9 mouse cellular contexts compared by ENCODE assay signal in genomic region chr13:32768104-32768503, GRCm38 (mm10). TPM values are rescaled to one million over a fixed set of nuclear protein-coding genes. Genes with fewer than 3 reads are reported as not detected.
DNase-seq lines count a peak whose midpoint lies in the region; ATAC-seq and TF ChIP-seq lines count a peak whose summit lies in the region.
"Had no signal": no experiment of that assay in that cellular context is flagged by ENCODE, and none has a peak within 500 bp of the region (broad histone marks: within the 10 kb centered on the region; RNA-seq: fewer than 3 reads in every experiment).

No protein-coding gene starts in this region.

- no peak for ATAC-seq in intestine, postnatal 0 days
- no peak for ATAC-seq in intestine, embryonic 15.5 days

- no peaks in the 10 kb centered on the region for H3K36me3 ChIP-seq in intestine, postnatal 0 days (ENCODE audit: control insufficient read depth, insufficient read depth)
- no peaks in the 10 kb centered on the region for H3K36me3 ChIP-seq in intestine, embryonic 15.5 days
- H3K36me3 ChIP-seq in E14TG2a.4 (ENCODE audit: insufficient read depth, low read length) = no peaks in the 10 kb centered on the region

- WGBS in intestine, postnatal 0 days = 16% methylated on average over 4 of the region's 4 CpGs
- 15% methylated on average over 4 of the region's 4 CpGs for WGBS in intestine, embryonic 15.5 days

- no peaks in the 10 kb centered on the region for H3K4me1 ChIP-seq in intestine, postnatal 0 days (replicated peaks; ENCODE audit: control insufficient read depth, insufficient read depth, low read length)
- no peaks in the 10 kb centered on the region for H3K4me1 ChIP-seq in intestine, embryonic 15.5 days (replicated peaks)
- H3K4me1 ChIP-seq in E14TG2a.4 (replicated peaks; ENCODE audit: low read depth, low read length) = peaks cover 24% of the 10 kb centered on the region

- H3K9ac ChIP-seq in intestine, postnatal 0 days (ENCODE audit: low read depth, low read length) = no peak overlapping the region
- no peak overlapping the region for H3K9ac ChIP-seq in intestine, embryonic 15.5 days

- peak; percentile 72 for TF ChIP-seq CTCF in intestine, postnatal 0 days (IDR thresholded peaks at IDR 0.05; ENCODE audit: low read depth)
- TF ChIP-seq CTCF in E14TG2a.4 (conservative IDR thresholded peaks at IDR 0.05; ENCODE audit: low read length) = peak; percentile 71

- no peak overlapping the region for H3K4me2 ChIP-seq in intestine, postnatal 0 days (replicated peaks; ENCODE audit: low read depth)
- no peak overlapping the region for H3K4me2 ChIP-seq in intestine, embryonic 15.5 days (replicated peaks)

- no peaks in the 10 kb centered on the region for H3K27me3 ChIP-seq in intestine, postnatal 0 days (replicated peaks; ENCODE audit: control insufficient read depth, insufficient read depth, low read length)
- H3K27me3 ChIP-seq in intestine, embryonic 15.5 days (replicated peaks) = no peaks in the 10 kb centered on the region
- H3K27me3 ChIP-seq in E14TG2a.4 (ENCODE audit: insufficient read depth, low read length) = no peaks in the 10 kb centered on the region

- DNase-seq in 3T3-L1 (ENCODE audit: low read depth, low spot score) (peak; percentile 68), MN1 (ENCODE audit: low spot score) (no peak)
- DNase-seq in cerebellum, postnatal 14 days = peak; percentile 50 to 51
- DNase-seq in left cerebral cortex, postnatal 14 days (ENCODE audit: low spot score in 2 of 2) = peak; percentile 47 to 68

- H3K27ac ChIP-seq in intestine, postnatal 0 days (ENCODE audit: low read depth, low read length) = no peak overlapping the region
- H3K27ac ChIP-seq in intestine, embryonic 15.5 days = no peak overlapping the region
- H3K27ac ChIP-seq: macrophage had no signal

- H3K9me3 ChIP-seq in intestine, postnatal 0 days (ENCODE audit: control insufficient read depth) = no peaks in the 10 kb centered on the region
- H3K9me3 ChIP-seq in intestine, embryonic 15.5 days = no peaks in the 10 kb centered on the region
- no peaks in the 10 kb centered on the region for H3K9me3 ChIP-seq in E14TG2a.4 (ENCODE audit: low read length)

- intact Hi-C loops in left cerebral cortex, postnatal 14 days (cut with DNase I) = no loop called here

- no peak overlapping the region for H3K4me3 ChIP-seq in intestine, postnatal 0 days (ENCODE audit: low read depth, low read length)
- H3K4me3 ChIP-seq in intestine, embryonic 15.5 days (replicated peaks) = no peak overlapping the region
- H3K4me3 ChIP-seq in E14TG2a.4 (replicated peaks; ENCODE audit: low read length) = no peak overlapping the region
- H3K4me3 ChIP-seq: erythroblast, embryonic 14.5 days had no signal

RNA-seq across cellular contexts. Expression of gene Mylk4, which starts 15.7 kb away (rescaled TPM):
- polyA plus RNA-seq in intestine, postnatal 0 days (2015; fragmentation: Nextera tagmentation; extraction: Ambion mirVana) = not detected in 2 replicates
- polyA plus RNA-seq in intestine, embryonic 15.5 days (2015; fragmentation: Nextera tagmentation; extraction: Ambion mirVana) = 0.08 TPM in 1 of 2 replicates, not detected in the other
- total RNA-seq in left cerebral cortex, postnatal 14 days (2021) = under 1 TPM; 0.32 to 0.33 TPM
- polyA plus RNA-seq: erythroblast, embryonic 14.5 days; macrophage had no signal

RNA-seq across cellular contexts. Expression of gene Wrnip1, which starts 33.7 kb away (rescaled TPM):
- 14.5 and 15.6 TPM in 2 replicates for polyA plus RNA-seq in intestine, postnatal 0 days (2015; fragmentation: Nextera tagmentation; extraction: Ambion mirVana)
- polyA plus RNA-seq in intestine, embryonic 15.5 days (2015; fragmentation: Nextera tagmentation; extraction: Ambion mirVana) = 24.8 and 26.2 TPM in 2 replicates
- total RNA-seq in left cerebral cortex, postnatal 14 days (2021) = 10 to 100 TPM; 56.4 to 60.6 TPM

RNA-seq across cellular contexts. Expression of gene D930007J09Rik, which starts 34.5 kb away (rescaled TPM):
- polyA plus RNA-seq in intestine, postnatal 0 days (2015; fragmentation: Nextera tagmentation; extraction: Ambion mirVana) = not detected in 2 replicates
- not detected in 2 replicates for polyA plus RNA-seq in intestine, embryonic 15.5 days (2015; fragmentation: Nextera tagmentation; extraction: Ambion mirVana)
- 1 to 10 TPM; 1.8 TPM for total RNA-seq in left cerebral cortex, postnatal 14 days (2021)
- polyA plus RNA-seq: erythroblast, embryonic 14.5 days; macrophage had no signal
